Mouse (Mus musculus): ENCODE data around the gene Dnajb5.
A peak's percentile ranks its signal among the peaks of the same experiment; 100 is the strongest.

Gene Dnajb5

GRCm38 (mm10) chr4:42944185-42944584, 5.4 kb upstream of the Dnajb5 start:
- no peak for DNase-seq (ENCODE audit: low read depth, low spot score)

- peak; percentile 52 for DNase-seq (ENCODE audit: low read depth, low spot score)
These were observed 4.6 kb upstream of the Dnajb5 start for GRCm38 (mm10) chr4:42945043-42945442.

GRCm38 (mm10) chr4:42945445-42945844, 4.2 kb upstream of the Dnajb5 start:
- DNase-seq (ENCODE audit: low read depth, low spot score), result no peak

- peak; percentile 72 for DNase-seq (ENCODE audit: low read depth, low spot score)
These were observed 3.7 kb upstream of the Dnajb5 start for GRCm38 (mm10) chr4:42945952-42946351.

GRCm38 (mm10) chr4:42946733-42947290, 2.8 kb upstream of the Dnajb5 start:
- no peak for DNase-seq (ENCODE audit: low read depth, low spot score)

- no peak for DNase-seq (ENCODE audit: low read depth, low spot score)
These were observed 1.1 kb upstream of the Dnajb5 start for GRCm38 (mm10) chr4:42948527-42948926.

- DNase-seq (ENCODE audit: low read depth, low spot score), result no peak
These were observed 451 bp upstream of the Dnajb5 start for GRCm38 (mm10) chr4:42949051-42949675.

- DNase-seq (ENCODE audit: low read depth, low spot score), result peak; percentile 92
These were observed 498 bp downstream of the Dnajb5 start for GRCm38 (mm10) chr4:42950065-42950558.

GRCm38 (mm10) chr4:42951206-42952195, 1.9 kb downstream of the Dnajb5 start:
- DNase-seq (ENCODE audit: low read depth, low spot score), result no peak

GRCm38 (mm10) chr4:42952563-42952962, 2.9 kb downstream of the Dnajb5 start:
- no peak for DNase-seq (ENCODE audit: low read depth, low spot score)

- no peak for DNase-seq (ENCODE audit: low read depth, low spot score)
These were observed 4.0 kb downstream of the Dnajb5 start for GRCm38 (mm10) chr4:42953435-42954094.

GRCm38 (mm10) chr4:42954297-42954696, 4.7 kb downstream of the Dnajb5 start:
- DNase-seq (ENCODE audit: low read depth, low spot score), result peak; percentile 86

- DNase-seq (ENCODE audit: low read depth, low spot score), result peak; percentile 17
These were observed 5.6 kb downstream of the Dnajb5 start for GRCm38 (mm10) chr4:42955200-42955599.

GRCm38 (mm10) chr4:42956581-42956980, 7.0 kb downstream of the Dnajb5 start:
- DNase-seq (ENCODE audit: low read depth, low spot score), result no peak

GRCm38 (mm10) chr4:42957306-42957705, 7.7 kb downstream of the Dnajb5 start:
- no peak for DNase-seq (ENCODE audit: low read depth, low spot score)

GRCm38 (mm10) chr4:42957979-42958378, 8.4 kb downstream of the Dnajb5 start:
- no peak for DNase-seq (ENCODE audit: low read depth, low spot score)

GRCm38 (mm10) chr4:42958942-42959341, 9.3 kb downstream of the Dnajb5 start:
- no peak for DNase-seq (ENCODE audit: low read depth, low spot score)

GRCm38 (mm10) chr4:42959382-42959781, 9.8 kb downstream of the Dnajb5 start:
- DNase-seq (ENCODE audit: low read depth, low spot score), result no peak

- DNase-seq (ENCODE audit: low read depth, low spot score), result peak; percentile 84
These were observed 12.0 kb downstream of the Dnajb5 start for GRCm38 (mm10) chr4:42961592-42961991.

- DNase-seq (ENCODE audit: low read depth, low spot score), result peak; percentile 48
These were observed 13.9 kb downstream of the Dnajb5 start for GRCm38 (mm10) chr4:42963480-42963879.

GRCm38 (mm10) chr4:42965039-42965719, 15.6 kb downstream of the Dnajb5 start:
- DNase-seq (ENCODE audit: low read depth, low spot score), result peak; percentile 77

All from ZHBTc4 (cell line).